Mouse (Mus musculus) myocyte (in vitro differentiated cells): ENCODE results near the gene Mgat4a. TPM values are rescaled to one million over a fixed set of nuclear protein-coding genes. Genes with fewer than 3 reads are reported as not detected.

Experiments
- H3K27me3 ChIP-seq: one replicate; pipeline ENCODE4 v1.6.1; 2011; ENCODE audit not compliant: control insufficient read depth, insufficient read depth, insufficient read length
- H3K36me3 ChIP-seq: one replicate; pipeline ENCODE4 v1.6.1; 2011; ENCODE audit not compliant: control insufficient read depth, insufficient read depth
- H3K4me2 ChIP-seq: one replicate; pipeline ENCODE4 v1.6.1; 2011; ENCODE audit warnings: low read depth, control low read depth
- H3K4me3 ChIP-seq: one replicate; pipeline ENCODE4 v1.5.1; 2011; ENCODE audit warnings: mild to moderate bottlenecking, control low read depth, moderate library complexity
- H3K79me2 ChIP-seq: one replicate; pipeline ENCODE4 v1.6.1; 2011; ENCODE audit not compliant: control insufficient read depth, insufficient read depth
- H3ac ChIP-seq: one replicate; pipeline ENCODE4 v1.6.1; 2011; ENCODE audit not compliant: control insufficient read depth, insufficient read length
- CEBPB ChIP-seq: IDR thresholded peaks from 2 replicates; pipeline ENCODE4 v1.6.1; 2011; ENCODE audit warnings: mild to moderate bottlenecking, moderate library complexity; ENCODE audit not compliant: poor library complexity, insufficient read depth, severe bottlenecking
- E2F4 ChIP-seq: IDR thresholded peaks from one replicate; pipeline ENCODE4 v1.6.1; 2011; ENCODE audit warnings: mild to moderate bottlenecking, control low read depth, moderate library complexity; ENCODE audit not compliant: insufficient read depth
- MAX ChIP-seq: IDR thresholded peaks from one replicate; pipeline ENCODE4 v1.6.1; 2011; ENCODE audit warnings: low read depth, mild to moderate bottlenecking, control low read depth
- MYOD1 ChIP-seq, 3 experiments: IDR thresholded peaks; one replicate each; pipeline ENCODE4 v1.6.1; 2011; ENCODE audit warnings: control low read depth in 2 of 3, low read depth in 2 of 3, mild to moderate bottlenecking in 2 of 3, moderate library complexity in 1 of 3; ENCODE audit not compliant: insufficient read length in 2 of 3, control insufficient read depth in 1 of 3
- MYOG ChIP-seq, 3 experiments: IDR thresholded peaks; one replicate each; pipeline ENCODE4 v1.6.1; 2011; ENCODE audit warnings: control low read depth in 2 of 3, low read depth in 2 of 3, mild to moderate bottlenecking in 2 of 3; ENCODE audit not compliant: insufficient read length in 2 of 3, control insufficient read depth in 1 of 3, insufficient read depth in 1 of 3
- POLR2A ChIP-seq: IDR thresholded peaks from one replicate; pipeline ENCODE4 v1.6.1; 2011; ENCODE audit warnings: low read depth, mild to moderate bottlenecking, control low read depth, moderate library complexity; ENCODE audit not compliant: insufficient read length
- POLR2AphosphoS2 ChIP-seq: IDR thresholded peaks from one replicate; pipeline ENCODE4 v1.6.1; 2011; ENCODE audit warnings: low read depth, control low read depth; ENCODE audit not compliant: insufficient read length
- REST ChIP-seq: IDR thresholded peaks from one replicate; pipeline ENCODE4 v1.6.1; 2011; ENCODE audit warnings: mild to moderate bottlenecking, control low read depth, moderate library complexity; ENCODE audit not compliant: insufficient read depth, insufficient read length
- SRF ChIP-seq: IDR thresholded peaks from one replicate; pipeline ENCODE4 v1.6.1; 2011; ENCODE audit warnings: low read depth; ENCODE audit not compliant: control insufficient read depth, insufficient read length
- TCF12 ChIP-seq: IDR thresholded peaks from one replicate; pipeline ENCODE4 v1.6.1; 2011; ENCODE audit warnings: mild to moderate bottlenecking, control low read depth; ENCODE audit not compliant: poor library complexity, insufficient read depth, severe bottlenecking
- TCF3 ChIP-seq: IDR thresholded peaks from one replicate; pipeline ENCODE4 v1.6.1; 2011; ENCODE audit warnings: low read depth, control low read depth; ENCODE audit not compliant: insufficient read length
- USF1 ChIP-seq: IDR thresholded peaks from one replicate; pipeline ENCODE4 v1.6.1; 2011; ENCODE audit warnings: low read depth, mild to moderate bottlenecking, control low read depth, moderate library complexity
- polyA plus RNA-seq: library from polyadenylated mRNA; unstranded; fragments of >200 nt; fragmentation: generic; extraction: Trizol; gene quantifications from one replicate; pipeline ENCODE4 v1.2.1, GENCODE M21; 2012; ENCODE audit warnings: missing spikeins

The Mgat4a gene
- polyA plus RNA-seq, 1 experiment: 0.01 TPM

- Histone ChIP-seq H3K79me2 (no peaks in the 10 kb centered on the region), H3K27me3 (no peaks in the 10 kb centered on the region), H3K36me3 (no peaks in the 10 kb centered on the region), H3K4me3 (no peak overlapping the region), H3K4me2 (no peak overlapping the region), H3ac (no peak overlapping the region)
- no peak for TF ChIP-seq MYOD1 (IDR thresholded peaks at IDR 0.05; ENCODE audit: control insufficient read depth in 1 of 3, insufficient read length in 2 of 3, low read depth in 2 of 3)
- no peak for TF ChIP-seq USF1
- TF ChIP-seq SRF: no peak
- no peak for TF ChIP-seq MYOG (IDR thresholded peaks at IDR 0.05; ENCODE audit: control insufficient read depth in 1 of 3, insufficient read depth in 1 of 3, insufficient read length in 2 of 3, low read depth in 2 of 3)
- TF ChIP-seq CEBPB: no peak
Measured at GRCm38 (mm10) chr1:37579686-37580085, 38.9 kb upstream of the Mgat4a start.

DNA sequence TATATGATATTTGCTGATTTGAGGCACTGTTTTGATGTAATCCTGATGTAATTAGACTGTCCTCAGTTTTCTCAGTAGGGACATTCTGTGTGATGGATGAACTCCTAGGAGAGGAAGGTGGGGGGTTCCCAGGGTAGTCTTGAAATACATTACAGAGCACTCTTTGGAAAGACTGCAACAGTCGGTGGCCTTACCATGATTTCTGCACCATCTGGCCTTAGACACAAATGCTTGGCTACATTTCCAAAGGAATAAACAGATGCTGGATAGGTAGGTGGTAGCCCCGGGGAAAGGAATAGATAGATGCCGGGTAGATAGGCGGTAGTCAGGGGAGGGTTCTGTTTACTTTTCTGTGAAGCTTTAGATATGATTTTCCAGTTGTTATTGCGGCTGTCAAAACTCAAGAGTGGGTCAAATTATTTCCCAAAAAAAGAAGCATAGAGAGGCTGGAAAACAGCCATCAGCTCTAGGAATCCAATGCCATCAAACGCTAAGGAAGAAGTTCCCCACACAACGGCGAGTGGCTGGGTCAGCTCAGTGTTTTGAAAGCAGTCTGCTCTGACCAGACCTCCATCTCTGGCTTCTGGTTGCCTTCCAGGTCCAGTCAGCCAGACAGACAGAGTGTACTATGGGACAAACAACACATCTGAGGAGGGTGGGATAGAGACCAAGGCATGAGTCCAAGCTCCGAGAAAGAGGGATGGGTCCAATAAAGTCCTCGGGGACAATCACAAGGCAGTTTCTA lies 31.9 kb upstream of the Mgat4a start:
- Histone ChIP-seq H3K4me3 (no peak overlapping the region), H3ac (no peak overlapping the region), H3K4me2 (no peak overlapping the region), H3K27me3 (no peaks in the 10 kb centered on the region), H3K79me2 (no peaks in the 10 kb centered on the region), H3K36me3 (no peaks in the 10 kb centered on the region)
- TF ChIP-seq USF1 (no peak), MAX (no peak), SRF (no peak)

GRCm38 (mm10) chr1:37568379-37568778 lies 27.6 kb upstream of the Mgat4a start:
- no peaks in the 10 kb centered on the region for H3K36me3 ChIP-seq

DNA sequence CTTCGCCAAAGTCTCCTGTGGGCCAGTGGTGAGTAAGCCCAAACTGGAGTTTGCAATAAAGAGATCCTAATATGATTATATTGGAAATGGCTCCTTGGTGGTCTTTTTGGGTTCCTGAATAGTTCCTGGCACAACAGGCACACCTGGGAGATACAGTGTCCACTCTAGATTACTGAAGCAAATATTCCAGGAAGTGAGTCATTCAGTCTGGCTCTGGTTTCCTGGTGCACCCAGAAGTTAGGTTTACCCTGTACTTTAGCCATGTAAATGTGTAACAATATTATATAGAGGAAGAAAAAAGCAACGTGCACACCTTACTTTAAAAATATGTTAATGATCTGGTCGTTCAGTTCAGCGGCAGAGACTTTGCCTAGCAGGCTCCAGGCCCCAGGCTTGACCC lies 25.9 kb upstream of the Mgat4a start:
- Histone ChIP-seq H3K4me2 (no peak overlapping the region), H3K79me2 (no peaks in the 10 kb centered on the region), H3K4me3 (no peak overlapping the region), H3ac (no peak overlapping the region), H3K36me3 (no peaks in the 10 kb centered on the region), H3K27me3 (no peaks in the 10 kb centered on the region)
- no peak for TF ChIP-seq CEBPB
- no peak for TF ChIP-seq SRF
- no peak for TF ChIP-seq MYOG (IDR thresholded peaks at IDR 0.05; ENCODE audit: control insufficient read depth in 1 of 3, insufficient read depth in 1 of 3, insufficient read length in 2 of 3, low read depth in 2 of 3)
- TF ChIP-seq USF1: no peak
- TF ChIP-seq REST: no peak
- no peak for TF ChIP-seq TCF3
- no peak for TF ChIP-seq E2F4
- no peak for TF ChIP-seq MYOD1 (IDR thresholded peaks at IDR 0.05; ENCODE audit: control insufficient read depth in 1 of 3, insufficient read length in 2 of 3, low read depth in 2 of 3)
- TF ChIP-seq TCF12: no peak
- no peak for TF ChIP-seq POLR2AphosphoS2

More at GRCm38 (mm10) chr1:37568379-37568778, 27.6 kb upstream of the Mgat4a start:
- TF ChIP-seq POLR2AphosphoS2 (no peak), POLR2A (no peak), MAX (no peak), TCF12 (no peak), REST (no peak), MYOD1 (IDR thresholded peaks at IDR 0.05; ENCODE audit: control insufficient read depth in 1 of 3, insufficient read length in 2 of 3, low read depth in 2 of 3) (no peak), CEBPB (no peak), E2F4 (no peak), MYOG (IDR thresholded peaks at IDR 0.05; ENCODE audit: control insufficient read depth in 1 of 3, insufficient read depth in 1 of 3, insufficient read length in 2 of 3, low read depth in 2 of 3) (no peak), SRF (no peak), TCF3 (no peak)
- H3K79me2 ChIP-seq: no peaks in the 10 kb centered on the region
- no peaks in the 10 kb centered on the region for H3K27me3 ChIP-seq
- H3K4me3 ChIP-seq: no peak overlapping the region
- no peak overlapping the region for H3ac ChIP-seq
- H3K4me2 ChIP-seq: no peak overlapping the region

- no peak overlapping the region for H3K4me3 ChIP-seq
- no peaks in the 10 kb centered on the region for H3K36me3 ChIP-seq
- H3ac ChIP-seq: no peak overlapping the region
- H3K4me2 ChIP-seq: no peak overlapping the region
- TF ChIP-seq MYOG (IDR thresholded peaks at IDR 0.05; ENCODE audit: control insufficient read depth in 1 of 3, insufficient read depth in 1 of 3, insufficient read length in 2 of 3, low read depth in 2 of 3) (no peak), POLR2A (no peak), POLR2AphosphoS2 (no peak), CEBPB (no peak), TCF12 (no peak), MAX (no peak), SRF (no peak), USF1 (no peak), REST (no peak), MYOD1 (IDR thresholded peaks at IDR 0.05; ENCODE audit: control insufficient read depth in 1 of 3, insufficient read length in 2 of 3, low read depth in 2 of 3) (no peak), TCF3 (no peak), E2F4 (no peak)
- H3K79me2 ChIP-seq: no peaks in the 10 kb centered on the region
- no peaks in the 10 kb centered on the region for H3K27me3 ChIP-seq
Measured at GRCm38 (mm10) chr1:37566344-37566743, 25.5 kb upstream of the Mgat4a start.
